Mouse (Mus musculus): ENCODE measurements around the gene Adgrg2. TPM values are rescaled to one million over a fixed set of nuclear protein-coding genes. Genes with fewer than 3 reads are reported as not detected.
A peak's percentile ranks its signal among the peaks of the same experiment; 100 is the strongest.

Adgrg2 gene
- polyA plus RNA-seq, 1 experiment from 2014 or later: 0.25 TPM

GRCm38 (mm10) chrX:160448351-160448750 is 57.9 kb downstream of the Adgrg2 start:
- DNase-seq (ENCODE audit: low spot score): no peak
- H3K27ac ChIP-seq: no peak overlapping the region
- H3K36me3 ChIP-seq: no peaks in the 10 kb centered on the region
- no peak overlapping the region for H3K4me3 ChIP-seq
- 71% methylated on average over 3 of the region's 3 CpGs for WGBS
- no peaks in the 10 kb centered on the region for H3K9me3 ChIP-seq
- no peaks in the 10 kb centered on the region for H3K4me1 ChIP-seq
- no peaks in the 10 kb centered on the region for H3K27me3 ChIP-seq (ENCODE audit: insufficient read depth, poor library complexity, severe bottlenecking)

- Histone ChIP-seq H3K36me3 (no peaks in the 10 kb centered on the region), H3K27ac (no peak overlapping the region), H3K27me3 (ENCODE audit: insufficient read depth, poor library complexity, severe bottlenecking) (no peaks in the 10 kb centered on the region), H3K4me3 (no peak overlapping the region), H3K9me3 (no peaks in the 10 kb centered on the region), H3K4me1 (no peaks in the 10 kb centered on the region)
- WGBS: 65% methylated on average over 2 of the region's 2 CpGs
- DNase-seq (ENCODE audit: low spot score): no peak
Observed at GRCm38 (mm10) chrX:160449363-160449762, 58.9 kb downstream of the Adgrg2 start.

- Histone ChIP-seq H3K36me3 (no peaks in the 10 kb centered on the region), H3K4me3 (no peak overlapping the region), H3K27me3 (ENCODE audit: insufficient read depth, poor library complexity, severe bottlenecking) (0 out of 2 replicates have a peak, but pooled peaks cover 4% of the 10 kb centered on the region), H3K9me3 (no peaks in the 10 kb centered on the region), H3K4me1 (no peaks in the 10 kb centered on the region), H3K27ac (no peak overlapping the region)
- 79% methylated on average over 5 of the region's 5 CpGs for whole genome bisulfite sequencing
- DNase-seq (ENCODE audit: low spot score): no peak
Observed at GRCm38 (mm10) chrX:160455686-160456085, 65.2 kb downstream of the Adgrg2 start.

DNA sequence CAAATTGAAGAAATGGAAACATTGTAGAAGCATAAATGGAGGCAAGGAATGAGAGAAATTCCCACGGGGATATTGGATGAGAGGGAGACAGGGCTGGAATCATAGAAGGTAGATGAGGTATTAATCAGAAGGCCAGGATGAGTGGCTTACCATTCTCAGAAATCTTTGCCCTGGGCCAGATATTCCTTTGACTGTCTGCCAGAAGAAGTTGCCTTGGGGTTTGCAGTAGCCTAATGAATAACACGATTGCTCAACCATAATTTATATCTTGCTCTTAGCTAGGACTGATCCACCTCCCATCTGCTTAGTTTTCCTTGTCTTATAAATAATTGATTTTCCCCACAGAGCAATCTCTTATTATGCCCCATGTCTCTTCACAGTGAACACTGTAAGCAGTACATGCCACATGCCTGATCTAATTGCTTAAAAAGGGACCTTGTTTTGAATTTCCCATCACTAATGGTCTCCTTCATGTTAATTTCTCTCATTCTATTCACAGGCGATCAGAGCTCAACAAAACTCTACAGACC is 80.8 kb downstream of the Adgrg2 start:
- H3K9me3 ChIP-seq: no peaks in the 10 kb centered on the region
- no peak overlapping the region for H3K4me3 ChIP-seq
- no peak for DNase-seq (ENCODE audit: low spot score)
- no peaks in the 10 kb centered on the region; the same call in 1 of the 2 replicates for H3K27me3 ChIP-seq (ENCODE audit: insufficient read depth, poor library complexity, severe bottlenecking)
- 73% methylated on average over 3 of the region's 3 CpGs for WGBS
- H3K36me3 ChIP-seq: no peaks in the 10 kb centered on the region
- H3K4me1 ChIP-seq: no peaks in the 10 kb centered on the region
- no peak overlapping the region for H3K27ac ChIP-seq

- DNase-seq (ENCODE audit: low spot score): no peak
- no peak overlapping the region for H3K4me3 ChIP-seq
- no peaks in the 10 kb centered on the region for H3K36me3 ChIP-seq
- no peak overlapping the region for H3K27ac ChIP-seq
- 69% methylated on average over 2 of the region's 2 CpGs for WGBS
- H3K4me1 ChIP-seq: no peaks in the 10 kb centered on the region
- no peaks in the 10 kb centered on the region for H3K9me3 ChIP-seq
- peaks cover 8% of the 10 kb centered on the region; the same call in 1 of the 2 replicates for H3K27me3 ChIP-seq (ENCODE audit: insufficient read depth, poor library complexity, severe bottlenecking)
Observed at GRCm38 (mm10) chrX:160489784-160490183, 99.3 kb downstream of the Adgrg2 start.

DNA sequence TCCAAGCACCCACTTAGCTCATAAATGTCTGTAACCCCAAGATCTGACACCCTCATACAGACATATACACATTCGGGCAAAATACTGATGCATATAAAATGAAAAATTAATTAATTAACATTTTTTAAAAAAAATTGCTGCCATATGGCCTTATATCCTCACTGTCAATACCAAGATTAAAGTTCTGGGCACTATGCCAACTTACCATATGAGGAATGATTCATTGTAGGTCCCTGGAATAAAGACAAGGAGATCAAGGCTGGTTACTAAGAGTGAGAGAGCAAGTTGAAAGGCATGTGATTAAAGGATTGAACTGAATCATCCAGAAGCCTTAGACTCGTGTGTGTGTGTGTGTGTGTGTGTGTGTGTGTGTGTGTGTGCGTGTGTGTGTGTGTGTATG is 103.8 kb downstream of the Adgrg2 start:
- H3K27me3 ChIP-seq (ENCODE audit: insufficient read depth, poor library complexity, severe bottlenecking): peaks cover 3% of the 10 kb centered on the region; the same call in 1 of the 2 replicates
- no peaks in the 10 kb centered on the region for H3K4me1 ChIP-seq
- no peak overlapping the region for H3K4me3 ChIP-seq
- H3K27ac ChIP-seq: no peak overlapping the region
- DNase-seq (ENCODE audit: low spot score): no peak
- no peaks in the 10 kb centered on the region for H3K36me3 ChIP-seq
- H3K9me3 ChIP-seq: no peaks in the 10 kb centered on the region
- WGBS: 65% methylated on average over 3 of the region's 3 CpGs

GRCm38 (mm10) chrX:160494921-160495320 is 104.4 kb downstream of the Adgrg2 start:
- Histone ChIP-seq H3K27me3 (ENCODE audit: insufficient read depth, poor library complexity, severe bottlenecking) (peaks cover 3% of the 10 kb centered on the region; the same call in 1 of the 2 replicates), H3K27ac (no peak overlapping the region)
- WGBS: 74% methylated on average over 6 of the region's 6 CpGs

GRCm38 (mm10) chrX:160496473-160496872 is 106.0 kb downstream of the Adgrg2 start:
- no peaks in the 10 kb centered on the region for H3K9me3 ChIP-seq
- no peak for DNase-seq (ENCODE audit: low spot score)
- WGBS: 62% methylated on average over 5 of the region's 5 CpGs
- no peaks in the 10 kb centered on the region for H3K4me1 ChIP-seq
- no peak overlapping the region for H3K27ac ChIP-seq
- peaks cover 3% of the 10 kb centered on the region; the same call in 1 of the 2 replicates for H3K27me3 ChIP-seq (ENCODE audit: insufficient read depth, poor library complexity, severe bottlenecking)
- H3K4me3 ChIP-seq: no peak overlapping the region
- no peaks in the 10 kb centered on the region for H3K36me3 ChIP-seq

More at GRCm38 (mm10) chrX:160494921-160495320, 104.4 kb downstream of the Adgrg2 start:
- no peaks in the 10 kb centered on the region for H3K9me3 ChIP-seq
- no peak overlapping the region for H3K4me3 ChIP-seq
- H3K4me1 ChIP-seq: no peaks in the 10 kb centered on the region
- H3K36me3 ChIP-seq: no peaks in the 10 kb centered on the region
- DNase-seq (ENCODE audit: low spot score): no peak

DNA sequence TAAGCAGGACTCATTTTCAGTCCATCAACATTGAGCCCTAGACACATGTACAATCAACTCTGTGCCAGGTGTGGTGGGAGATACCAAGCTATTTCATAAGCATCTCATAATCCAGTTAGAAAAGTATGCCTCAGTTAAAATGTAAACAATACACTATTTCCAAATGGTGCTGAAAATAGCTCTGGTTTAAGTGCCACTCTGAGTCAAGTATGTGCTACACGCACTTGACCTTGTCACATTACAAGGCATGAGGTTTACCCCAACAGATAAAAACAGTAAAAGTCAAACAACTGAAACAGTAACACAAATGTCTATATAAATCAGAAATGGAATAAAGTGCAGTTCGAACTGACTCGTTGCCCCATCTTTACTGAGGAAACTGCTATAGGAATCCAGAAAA is 110.6 kb downstream of the Adgrg2 start:
- H3K9me3 ChIP-seq: no peaks in the 10 kb centered on the region
- H3K27me3 ChIP-seq (ENCODE audit: insufficient read depth, poor library complexity, severe bottlenecking): peaks cover 16% of the 10 kb centered on the region
- WGBS: 74% methylated on average over 3 of the region's 3 CpGs
- H3K4me1 ChIP-seq: 0 out of 2 replicates have a peak, but pooled peaks cover 3% of the 10 kb centered on the region
- H3K27ac ChIP-seq: peak overlapping the region; percentile 90; the same call in 1 of the 2 replicates
- no peak overlapping the region for H3K4me3 ChIP-seq
- no peaks in the 10 kb centered on the region for H3K36me3 ChIP-seq
- no peak for DNase-seq (ENCODE audit: low spot score)

DNA sequence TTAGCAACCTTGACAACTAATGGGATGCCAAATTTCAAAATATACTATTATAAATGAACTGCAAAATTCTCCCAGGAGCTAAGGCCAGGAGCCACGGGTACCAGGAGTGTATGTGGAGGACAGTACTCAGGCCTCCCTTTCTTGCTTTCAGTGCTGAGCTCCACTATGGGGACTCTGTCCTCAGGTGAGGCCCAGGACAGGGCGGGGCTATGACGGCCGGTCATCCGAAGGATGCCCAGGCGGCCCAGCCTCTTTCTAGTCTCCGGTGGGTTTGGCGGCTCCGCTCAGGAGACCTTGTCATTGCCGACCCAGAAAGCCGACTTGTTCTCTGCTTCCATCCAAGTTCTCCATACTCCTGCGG is 111.2 kb downstream of the Adgrg2 start:
- no peaks in the 10 kb centered on the region for H3K36me3 ChIP-seq
- H3K4me3 ChIP-seq: peak overlapping the region; percentile 67
- H3K27ac ChIP-seq: peak overlapping the region; percentile 90
- H3K4me1 ChIP-seq: 0 out of 2 replicates have a peak, but pooled peaks cover 3% of the 10 kb centered on the region
- peaks cover 16% of the 10 kb centered on the region for H3K27me3 ChIP-seq (ENCODE audit: insufficient read depth, poor library complexity, severe bottlenecking)
- WGBS: 14% methylated on average over 12 of the region's 12 CpGs
- no peak for DNase-seq (ENCODE audit: low spot score)
- no peaks in the 10 kb centered on the region for H3K9me3 ChIP-seq

DNA sequence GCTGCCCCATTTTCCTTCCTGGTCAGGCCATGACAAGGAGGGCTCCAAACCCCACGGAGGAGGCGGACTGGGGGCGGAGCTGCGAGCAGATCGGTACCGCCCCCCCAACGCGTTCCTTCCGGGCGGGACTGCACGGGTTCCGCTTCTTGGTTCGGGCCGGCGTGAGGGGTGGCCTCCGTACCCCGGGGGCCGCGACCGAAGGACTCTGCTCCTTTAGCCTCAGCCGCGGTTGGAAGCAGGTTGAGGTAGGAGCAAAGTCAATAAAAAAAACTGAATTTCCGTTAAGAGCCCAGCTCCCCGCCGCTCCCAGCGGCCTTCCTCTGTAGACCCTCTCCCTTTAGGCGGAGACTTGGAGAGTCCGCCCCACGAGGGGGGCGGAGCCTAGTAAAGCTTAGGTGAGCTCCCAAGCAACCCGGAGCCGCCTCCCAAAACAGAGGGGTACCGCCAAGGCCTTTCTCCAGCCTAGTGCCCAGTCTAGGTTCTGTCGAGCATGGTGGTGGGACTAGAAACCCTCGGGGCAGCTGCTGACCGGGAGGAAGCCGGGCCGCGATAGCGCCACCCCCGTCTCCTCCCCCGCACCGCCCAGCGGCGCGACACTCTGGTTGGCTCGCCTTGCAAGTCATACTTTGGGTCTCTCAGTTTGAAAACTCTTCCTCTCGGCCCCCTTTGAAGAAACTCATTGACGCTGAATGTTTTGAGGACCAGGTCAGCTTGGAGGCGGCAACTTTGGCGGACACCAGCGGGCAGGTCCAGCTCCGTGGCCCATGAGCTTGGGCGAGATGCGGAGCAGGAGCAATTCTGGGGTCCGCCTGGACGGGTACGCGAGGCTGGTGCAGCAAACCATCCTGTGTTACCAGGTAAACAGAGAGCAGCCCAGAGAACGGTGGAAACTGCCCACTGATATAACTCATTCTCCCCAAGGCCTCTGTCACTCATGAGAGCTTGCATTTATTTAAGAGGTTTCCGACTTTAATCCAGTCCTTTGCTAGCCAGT is 111.9 kb downstream of the Adgrg2 start, which contains the start of gene Phka2:
Gene Phka2 (plus strand): TSS at position 119 of the 994 bp plus-strand sequence.
- Histone ChIP-seq H3K27me3 (ENCODE audit: insufficient read depth, poor library complexity, severe bottlenecking) (peaks cover 16% of the 10 kb centered on the region), H3K4me1 (0 out of 2 replicates have a peak, but pooled peaks cover 3% of the 10 kb centered on the region)
- 15% methylated on average over 59 of the region's 61 CpGs for WGBS

DNA sequence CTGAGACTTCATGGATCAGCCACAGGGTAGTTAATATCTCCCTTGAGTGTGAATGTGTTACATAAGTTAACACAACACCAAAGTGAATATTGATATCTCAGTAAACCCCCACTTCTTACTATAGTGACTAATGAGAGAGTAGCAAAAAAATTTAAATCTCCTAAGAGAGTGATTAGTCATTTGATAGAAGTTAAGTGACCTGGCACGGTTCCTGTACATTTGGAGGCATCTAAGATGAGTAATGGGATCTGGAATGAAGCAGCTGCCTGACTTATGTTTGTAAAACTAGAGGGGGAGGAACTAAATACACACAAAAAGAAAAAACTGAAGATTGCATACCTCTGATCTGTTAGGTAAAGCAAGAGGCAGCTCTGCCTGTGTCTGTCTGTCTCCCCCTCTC is 118.6 kb downstream of the Adgrg2 start:
- WGBS: 61% methylated on average over 1 of the region's 1 CpGs

More for the DNA sequence above, 111.9 kb downstream of the Adgrg2 start, which contains the start of gene Phka2:
- DNase-seq (ENCODE audit: low spot score): peak; percentile 91
- no peaks in the 10 kb centered on the region for H3K9me3 ChIP-seq
- H3K36me3 ChIP-seq: no peaks in the 10 kb centered on the region
- peak within 1 kb of the TSS; percentile 67 for H3K4me3 ChIP-seq
- peak within 1 kb of the TSS; percentile 90 for H3K27ac ChIP-seq

DNA sequence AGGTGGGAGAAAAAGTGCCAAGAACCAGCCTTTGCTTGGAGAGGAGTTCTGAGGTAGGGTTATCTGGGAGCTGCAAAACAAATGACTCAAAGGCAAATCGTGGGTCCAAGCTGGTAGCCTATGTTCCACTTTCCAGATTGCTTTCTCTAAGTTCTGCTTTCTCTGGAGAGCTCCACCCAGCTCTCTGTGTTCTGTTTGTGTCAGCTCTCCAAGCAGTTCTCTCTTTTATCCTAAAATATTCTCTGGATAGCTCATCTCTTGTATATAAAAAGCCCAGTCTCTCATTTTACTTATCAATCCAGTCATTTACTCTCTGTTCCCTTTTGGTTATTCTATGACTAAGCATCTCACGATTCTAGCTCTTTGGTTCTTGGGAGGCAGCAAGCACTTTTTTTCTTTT is 119.7 kb downstream of the Adgrg2 start:
- DNase-seq (ENCODE audit: low spot score): no peak
- Histone ChIP-seq H3K27me3 (ENCODE audit: insufficient read depth, poor library complexity, severe bottlenecking) (no peaks in the 10 kb centered on the region), H3K9me3 (no peaks in the 10 kb centered on the region), H3K36me3 (no peaks in the 10 kb centered on the region), H3K4me3 (no peak overlapping the region), H3K4me1 (no peaks in the 10 kb centered on the region), H3K27ac (no peak overlapping the region)
- WGBS: 69% methylated on average over 2 of the region's 2 CpGs

More for the DNA sequence above, 118.6 kb downstream of the Adgrg2 start:
- Histone ChIP-seq H3K4me3 (no peak overlapping the region), H3K27me3 (ENCODE audit: insufficient read depth, poor library complexity, severe bottlenecking) (no peaks in the 10 kb centered on the region), H3K9me3 (no peaks in the 10 kb centered on the region), H3K36me3 (no peaks in the 10 kb centered on the region), H3K4me1 (no peaks in the 10 kb centered on the region), H3K27ac (no peak overlapping the region)
- no peak for DNase-seq (ENCODE audit: low spot score)

Measured in heart, embryonic 10.5 days (tissue).